Mouse (Mus musculus) hindbrain, embryonic 14.5 days (tissue): ENCODE measurements at regions not wholly inside any gene's neighbourhood (a gene's known extent, or its start where the extent isn't known, plus 50 kb on each side); places are given as distances from the start of the nearest gene placed in this dataset.

Experiments
- ATAC-seq: fragments of 200-750 bp; cut with Nextera tagmentation; 2 replicates; pipeline ENCODE4 v1.8.0; 2017; ENCODE audit warnings: moderate number of reproducible peaks, mild to moderate bottlenecking, moderate TSS enrichment, moderate library complexity; ENCODE audit not compliant: low FRiP score
- DNase-seq: peaks from one replicate; pipeline ENCODE4 v3.0.0-alpha.2; 2015; ENCODE audit warnings: low spot score
- H3K27ac ChIP-seq: fragments of 300-500 bp; sonication (generic); 2 replicates; pipeline ENCODE4 v1.5.1; 2014; ENCODE audit warnings: mild to moderate bottlenecking, moderate library complexity
- H3K27me3 ChIP-seq: fragments of 300-500 bp; sonication (generic); 2 replicates; pipeline ENCODE4 v1.6.1; 2014; ENCODE audit warnings: mild to moderate bottlenecking, low read length, mixed read lengths; ENCODE audit not compliant: control insufficient read depth, insufficient read depth
- H3K36me3 ChIP-seq: fragments of 300-500 bp; sonication (generic); replicated peaks from 2 replicates; pipeline ENCODE4 v1.6.1; 2014; ENCODE audit not compliant: control insufficient read depth, insufficient read depth
- H3K4me1 ChIP-seq: fragments of 300-500 bp; sonication (generic); replicated peaks from 2 replicates; pipeline ENCODE4 v1.6.1; 2014; ENCODE audit warnings: antibody characterized with exemption, low read length, mixed read lengths; ENCODE audit not compliant: control insufficient read depth, insufficient read depth
- H3K4me2 ChIP-seq: fragments of 300-500 bp; sonication (generic); replicated peaks from 2 replicates; pipeline ENCODE4 v1.6.1; 2014; ENCODE audit warnings: mild to moderate bottlenecking, moderate library complexity
- H3K4me3 ChIP-seq: fragments of 300-500 bp; sonication (generic); replicated peaks from 2 replicates; pipeline ENCODE4 v1.5.1; 2014; ENCODE audit warnings: mild to moderate bottlenecking, low read length
- H3K9ac ChIP-seq: fragments of 300-500 bp; sonication (generic); 2 replicates; pipeline ENCODE4 v1.6.1; 2014
- H3K9me3 ChIP-seq: fragments of 300-500 bp; sonication (generic); 2 replicates; pipeline ENCODE4 v1.6.1; 2016; ENCODE audit warnings: low read length; ENCODE audit not compliant: control insufficient read depth
- WGBS: fragments of 180-500 bp; shearing (Covaris S2); extraction: QIAGEN DNeasy Blood & Tissue Kit; methylation state at CpG from one replicate; pipeline ENCODE4 v1.1.7; 2014; 5-methylcytosine and 5-hydroxymethylcytosine counted together

GRCm38 (mm10) chr5:148765993-148766392 lies 163.1 kb downstream of the Katnal1 start:
- Histone ChIP-seq H3K4me3 (no peak overlapping the region), H3K27me3 (no peaks in the 10 kb centered on the region), H3K36me3 (no peaks in the 10 kb centered on the region), H3K9ac (no peak overlapping the region), H3K9me3 (no peaks in the 10 kb centered on the region), H3K27ac (no peak overlapping the region), H3K4me1 (no peaks in the 10 kb centered on the region), H3K4me2 (no peak overlapping the region)
- WGBS: 94% methylated on average over 7 of the region's 7 CpGs
- ATAC-seq: no peak
- DNase-seq: no peak

GRCm38 (mm10) chr5:148760108-148760507 lies 169.0 kb downstream of the Katnal1 start:
- 48% methylated on average over 9 of the region's 9 CpGs for WGBS
- no peaks in the 10 kb centered on the region; the same call in 1 of the 2 replicates for H3K4me1 ChIP-seq
- H3K36me3 ChIP-seq: no peaks in the 10 kb centered on the region
- DNase-seq: no peak
- no peaks in the 10 kb centered on the region for H3K9me3 ChIP-seq
- no peak overlapping the region for H3K9ac ChIP-seq
- H3K4me3 ChIP-seq: no peak overlapping the region
- no peaks in the 10 kb centered on the region for H3K27me3 ChIP-seq
- no peak for ATAC-seq
- no peak overlapping the region for H3K4me2 ChIP-seq
- H3K27ac ChIP-seq: no peak overlapping the region

GRCm38 (mm10) chr5:148758786-148759185 lies 170.3 kb downstream of the Katnal1 start:
- Histone ChIP-seq H3K4me3 (no peak overlapping the region), H3K4me1 (no peaks in the 10 kb centered on the region; the same call in 1 of the 2 replicates), H3K36me3 (no peaks in the 10 kb centered on the region), H3K27me3 (no peaks in the 10 kb centered on the region), H3K9ac (no peak overlapping the region), H3K27ac (no peak overlapping the region), H3K4me2 (no peak overlapping the region), H3K9me3 (no peaks in the 10 kb centered on the region)
- ATAC-seq (no peak), DNase-seq (no peak)
- 81% methylated on average over 7 of the region's 7 CpGs for WGBS

GRCm38 (mm10) chr5:148757715-148758114 lies 171.4 kb downstream of the Katnal1 start:
- 82% methylated on average over 5 of the region's 5 CpGs for WGBS
- Histone ChIP-seq H3K36me3 (no peaks in the 10 kb centered on the region), H3K27ac (no peak overlapping the region), H3K27me3 (no peaks in the 10 kb centered on the region), H3K4me2 (no peak overlapping the region), H3K4me1 (no peaks in the 10 kb centered on the region; the same call in 1 of the 2 replicates), H3K9me3 (no peaks in the 10 kb centered on the region), H3K4me3 (no peak overlapping the region), H3K9ac (no peak overlapping the region)
- ATAC-seq (no peak), DNase-seq (no peak)

- Histone ChIP-seq H3K4me3 (no peak overlapping the region), H3K4me1 (no peaks in the 10 kb centered on the region; the same call in 1 of the 2 replicates), H3K36me3 (no peaks in the 10 kb centered on the region), H3K27me3 (no peaks in the 10 kb centered on the region), H3K27ac (no peak overlapping the region), H3K4me2 (no peak overlapping the region), H3K9me3 (no peaks in the 10 kb centered on the region), H3K9ac (no peak overlapping the region)
- DNase-seq (no peak), ATAC-seq (no peak)
- WGBS: 60% methylated on average over 8 of the region's 8 CpGs
These were observed 171.9 kb downstream of the Katnal1 start for GRCm38 (mm10) chr5:148757236-148757635.

GRCm38 (mm10) chr5:148756246-148756930 lies 172.7 kb downstream of the Katnal1 start:
- DNase-seq (no peak), ATAC-seq (no peak)
- H3K4me1 ChIP-seq: no peaks in the 10 kb centered on the region; the same call in 1 of the 2 replicates
- H3K9me3 ChIP-seq: no peaks in the 10 kb centered on the region
- H3K9ac ChIP-seq: no peak overlapping the region
- H3K36me3 ChIP-seq: no peaks in the 10 kb centered on the region
- H3K27me3 ChIP-seq: no peaks in the 10 kb centered on the region
- WGBS: 86% methylated on average over 16 of the region's 16 CpGs
- H3K4me3 ChIP-seq: no peak overlapping the region
- H3K4me2 ChIP-seq: no peak overlapping the region
- H3K27ac ChIP-seq: no peak overlapping the region

- Histone ChIP-seq H3K4me1 (no peaks in the 10 kb centered on the region; the same call in 1 of the 2 replicates), H3K9me3 (no peaks in the 10 kb centered on the region), H3K36me3 (no peaks in the 10 kb centered on the region), H3K27ac (no peak overlapping the region), H3K27me3 (no peaks in the 10 kb centered on the region), H3K4me3 (no peak overlapping the region), H3K4me2 (no peak overlapping the region), H3K9ac (no peak overlapping the region)
- ATAC-seq (no peak), DNase-seq (no peak)
- WGBS: 91% methylated on average over 8 of the region's 8 CpGs
These were observed 173.3 kb downstream of the Katnal1 start for GRCm38 (mm10) chr5:148755807-148756206.

- WGBS: 73% methylated on average over 10 of the region's 10 CpGs
- no peak overlapping the region for H3K4me2 ChIP-seq
- DNase-seq: no peak
- no peak for ATAC-seq
- no peak overlapping the region for H3K4me3 ChIP-seq
- H3K36me3 ChIP-seq: no peaks in the 10 kb centered on the region
- no peaks in the 10 kb centered on the region for H3K9me3 ChIP-seq
- no peaks in the 10 kb centered on the region for H3K27me3 ChIP-seq
- no peak overlapping the region for H3K9ac ChIP-seq
- no peaks in the 10 kb centered on the region; the same call in 1 of the 2 replicates for H3K4me1 ChIP-seq
- no peak overlapping the region for H3K27ac ChIP-seq
These were observed 174.2 kb downstream of the Katnal1 start for GRCm38 (mm10) chr5:148754896-148755295.

GRCm38 (mm10) chr5:148754363-148754762 lies 174.8 kb downstream of the Katnal1 start:
- no peaks in the 10 kb centered on the region for H3K27me3 ChIP-seq
- no peak overlapping the region for H3K27ac ChIP-seq
- H3K36me3 ChIP-seq: no peaks in the 10 kb centered on the region
- no peaks in the 10 kb centered on the region for H3K4me1 ChIP-seq
- DNase-seq (no peak), ATAC-seq (no peak)
- no peak overlapping the region for H3K4me3 ChIP-seq
- H3K4me2 ChIP-seq: no peak overlapping the region
- WGBS: 93% methylated on average over 6 of the region's 6 CpGs
- H3K9ac ChIP-seq: no peak overlapping the region
- no peaks in the 10 kb centered on the region for H3K9me3 ChIP-seq

GRCm38 (mm10) chr5:148753457-148753856 lies 175.7 kb downstream of the Katnal1 start:
- Histone ChIP-seq H3K4me2 (no peak overlapping the region), H3K27ac (no peak overlapping the region), H3K9ac (no peak overlapping the region), H3K27me3 (no peaks in the 10 kb centered on the region), H3K4me1 (no peaks in the 10 kb centered on the region), H3K4me3 (no peak overlapping the region), H3K36me3 (no peaks in the 10 kb centered on the region), H3K9me3 (no peaks in the 10 kb centered on the region)
- DNase-seq (no peak), ATAC-seq (no peak)
- 83% methylated on average over 4 of the region's 4 CpGs for whole genome bisulfite sequencing
